Mouse (Mus musculus) small intestine, adult 10 weeks (tissue): ENCODE results near the gene Wrnip1. TPM values are rescaled to one million over a fixed set of nuclear protein-coding genes. Genes with fewer than 3 reads are reported as not detected.

Experiments used
- polyA plus RNA-seq: library from polyadenylated mRNA; stranded (reverse); fragments of 350-450 nt; fragmentation: Illumina TruSeq; extraction: RNeasy Lipid Tissue Mini Kit (QIAGEN cat#74804); gene quantifications from one replicate; pipeline ENCODE4 v1.2.3, GENCODE M21; 2014; ENCODE audit warnings: low replicate concordance

The Wrnip1 gene
- 18.2 TPM for polyA plus RNA-seq

DNA sequence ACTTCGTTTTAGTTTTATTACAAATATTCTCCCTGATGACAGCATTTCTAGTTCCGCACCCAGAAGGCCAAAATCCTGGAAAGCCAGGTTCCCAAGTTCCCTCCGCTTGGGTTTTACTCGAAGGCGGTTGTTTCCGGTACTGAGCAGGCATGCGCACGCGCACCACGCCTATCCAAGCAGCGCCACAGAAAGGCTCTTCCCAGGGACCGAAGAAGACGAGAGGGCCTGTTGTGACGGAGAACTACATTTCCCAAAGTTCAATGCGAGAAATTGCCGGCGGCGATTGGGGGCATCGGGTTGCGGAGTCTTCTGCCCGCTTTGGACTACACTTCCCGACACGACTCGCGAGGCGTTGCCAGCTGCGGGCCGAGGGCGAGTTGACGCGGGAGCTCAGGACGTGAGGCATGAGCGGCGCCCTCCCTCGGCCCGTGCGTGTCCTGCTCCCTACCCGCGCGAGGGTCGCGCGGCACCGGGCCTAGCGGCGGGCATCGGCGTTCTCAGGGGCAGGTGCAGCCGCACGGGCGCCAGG, at the start of gene Wrnip1:
Wrnip1 (plus strand) TSS at position 346 of the 529 bp plus-strand sequence.

DNA sequence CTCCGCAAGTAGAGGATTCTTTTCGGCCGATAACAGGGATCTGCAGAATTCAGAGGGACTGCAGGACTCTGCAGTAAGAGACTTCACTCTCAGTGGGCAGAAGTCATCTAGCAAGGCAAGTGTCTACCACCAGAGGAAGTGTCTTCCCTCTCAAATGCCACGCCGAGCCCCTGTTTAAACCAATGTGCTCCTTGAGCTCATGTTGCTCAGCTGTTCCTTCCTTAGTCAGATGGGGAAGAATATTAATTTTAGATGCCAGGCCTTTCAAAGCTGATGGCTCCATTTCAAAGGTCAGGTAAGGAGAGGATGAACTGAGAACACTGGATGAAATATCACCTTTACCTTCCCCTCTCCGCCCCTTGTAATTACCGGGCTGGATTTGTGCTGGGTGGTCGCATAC, 18.0 kb upstream of the Wrnip1 start, which contains the start of gene Mylk4:
Mylk4 (minus strand) TSS at position 139 of the 400 bp plus-strand sequence.

DNA sequence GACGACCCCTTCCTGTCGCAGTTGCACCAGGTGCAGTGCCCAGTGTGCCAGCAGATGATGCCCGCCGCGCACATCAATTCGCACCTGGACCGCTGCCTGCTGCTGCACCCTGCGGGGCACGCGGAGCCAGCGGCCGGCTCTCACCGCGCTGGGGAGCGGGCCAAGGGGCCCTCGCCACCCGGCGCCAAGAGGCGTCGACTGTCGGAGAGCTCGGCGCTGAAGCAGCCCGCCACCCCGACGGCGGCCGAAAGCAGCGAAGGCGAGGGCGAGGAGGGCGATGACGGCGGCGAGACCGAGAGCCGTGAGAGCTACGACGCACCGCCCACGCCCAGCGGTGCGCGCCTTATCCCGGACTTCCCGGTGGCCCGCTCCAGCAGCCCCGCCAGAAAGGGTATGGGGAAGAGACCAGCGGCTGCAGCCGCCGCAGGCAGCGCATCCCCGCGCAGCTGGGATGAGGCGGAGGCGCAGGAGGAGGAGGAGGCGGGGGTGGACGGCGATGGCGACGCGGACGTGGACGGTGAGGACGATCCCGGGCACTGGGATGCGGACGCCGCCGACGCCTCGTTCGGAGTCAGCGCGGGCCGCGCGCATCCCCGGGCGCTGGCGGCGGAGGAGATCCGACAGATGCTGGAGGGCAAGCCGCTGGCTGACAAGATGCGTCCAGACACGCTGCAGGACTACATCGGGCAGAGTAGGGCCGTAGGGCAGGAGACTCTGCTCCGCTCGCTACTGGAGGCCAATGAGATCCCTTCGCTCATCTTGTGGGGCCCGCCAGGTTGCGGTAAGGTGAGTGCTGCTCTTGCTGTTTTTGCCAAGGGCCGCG, 632 bp downstream of the Wrnip1 start, which contains the start of gene D930007J09Rik:
D930007J09Rik (minus strand) TSS at position 591 of the 823 bp plus-strand sequence.

DNA sequence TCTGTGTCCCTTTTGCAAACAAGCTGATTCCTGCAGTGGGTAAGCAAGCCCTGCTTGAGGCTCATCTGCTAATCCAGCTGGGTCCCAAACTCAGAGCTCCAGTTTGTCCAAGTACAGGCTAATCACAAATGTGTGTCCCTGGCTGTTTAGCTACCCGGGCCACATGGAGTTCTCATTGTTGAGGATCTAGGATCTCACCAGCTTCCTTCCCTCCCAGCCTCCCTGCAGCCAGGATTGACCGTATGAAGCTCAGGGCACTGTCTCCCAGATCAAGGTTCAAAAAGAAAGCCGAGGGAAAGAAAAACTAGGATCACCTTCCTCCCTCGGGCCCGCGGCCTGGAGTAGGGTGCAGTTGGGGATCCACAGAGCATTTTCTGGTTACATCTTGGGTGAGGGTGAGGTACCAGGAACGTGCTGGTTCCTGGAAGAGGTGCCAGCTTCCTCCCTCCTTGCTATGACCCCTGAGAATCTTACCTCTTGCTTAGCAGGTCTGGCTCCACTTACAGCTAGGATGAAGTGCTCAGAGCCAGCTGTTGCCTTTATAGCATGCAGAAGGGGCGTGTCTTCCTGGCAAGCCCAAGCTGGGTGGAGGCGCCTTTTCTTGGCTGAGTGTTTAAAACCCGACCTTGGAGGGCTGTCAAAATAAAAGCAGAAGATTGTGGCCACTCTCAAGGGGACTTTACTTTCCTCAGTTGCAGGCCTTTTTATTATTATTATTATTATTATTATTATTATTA, 49.0 kb downstream of the Wrnip1 start, which contains the start of gene Serpinb1a:
Serpinb1a (minus strand) TSS at position 518 of the 737 bp plus-strand sequence.

Other genes starting within 250 kb of the Wrnip1 start
- not detected for gene Mylk4, start 18.1 kb upstream of the Wrnip1 start, polyA plus RNA-seq
- not detected for gene D930007J09Rik, start 811 bp downstream of the Wrnip1 start, polyA plus RNA-seq
- 806 TPM for gene Serpinb1a, start 49.1 kb downstream of the Wrnip1 start, polyA plus RNA-seq
- not detected for gene Serpinb1c, start 96.2 kb downstream of the Wrnip1 start, polyA plus RNA-seq
- 16.1 TPM for gene Serpinb6b, start 163.2 kb downstream of the Wrnip1 start, polyA plus RNA-seq
- gene Serpinb9, start 201.2 kb downstream of the Wrnip1 start, polyA plus RNA-seq = 22.4 TPM
- not detected for gene Serpinb9b, start 225.4 kb downstream of the Wrnip1 start, polyA plus RNA-seq